Mouse (Mus musculus): Measurements from ENCODE around the gene Pcolce. TPM values are rescaled to one million over a fixed set of nuclear protein-coding genes. Genes with fewer than 3 reads are reported as not detected.

The Pcolce gene
- polyA plus RNA-seq, 1 experiment, result 69.6 TPM

DNA sequence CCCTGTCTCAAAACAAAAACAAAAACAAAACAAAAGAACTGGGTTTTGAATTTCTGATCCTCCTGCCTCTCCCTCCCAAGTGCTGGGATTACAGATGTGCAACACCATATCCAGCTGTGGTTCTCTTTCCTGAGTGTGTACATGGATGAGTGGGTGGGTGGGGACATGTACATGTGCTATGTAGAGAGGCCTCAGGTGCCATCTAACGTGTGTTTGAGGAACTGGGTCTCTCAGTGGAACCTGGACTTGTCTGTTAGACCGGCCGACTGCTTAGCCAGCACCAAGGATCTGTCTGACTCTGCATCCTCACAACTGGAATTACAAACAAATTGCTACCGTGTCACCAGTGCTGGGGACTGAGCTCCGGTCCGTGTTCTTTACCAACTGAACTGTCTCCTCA lies 16.0 kb downstream of the Pcolce start:
- peaks cover 16% of the 10 kb centered on the region; the same call in 1 of the 2 replicates for H3K4me1 ChIP-seq (ENCODE audit: control insufficient read depth, insufficient read depth, insufficient read length)
- no peak for DNase-seq (ENCODE audit: low read depth in 1 of 2, low spot score in 2 of 2)
- TF ChIP-seq POLR2A (IDR thresholded peaks at IDR 0.05; ENCODE audit: low read depth, low read length) (no peak), CTCF (IDR thresholded peaks at IDR 0.05; ENCODE audit: extremely low read depth, insufficient read depth, insufficient read length, insufficient replicate concordance) (no peak)
- no peak overlapping the region for H3K4me3 ChIP-seq (ENCODE audit: extremely low read depth, insufficient read depth, insufficient read length)
- H3K27me3 ChIP-seq (ENCODE audit: control insufficient read depth, insufficient read depth, low read length), result no peaks in the 10 kb centered on the region
- H3K27ac ChIP-seq (ENCODE audit: insufficient read depth, low read length), result no peak overlapping the region
- no peaks in the 10 kb centered on the region for H3K36me3 ChIP-seq (ENCODE audit: control insufficient read depth, insufficient read depth, low read length)
- 77% methylated on average over 6 of the region's 6 CpGs for WGBS

DNA sequence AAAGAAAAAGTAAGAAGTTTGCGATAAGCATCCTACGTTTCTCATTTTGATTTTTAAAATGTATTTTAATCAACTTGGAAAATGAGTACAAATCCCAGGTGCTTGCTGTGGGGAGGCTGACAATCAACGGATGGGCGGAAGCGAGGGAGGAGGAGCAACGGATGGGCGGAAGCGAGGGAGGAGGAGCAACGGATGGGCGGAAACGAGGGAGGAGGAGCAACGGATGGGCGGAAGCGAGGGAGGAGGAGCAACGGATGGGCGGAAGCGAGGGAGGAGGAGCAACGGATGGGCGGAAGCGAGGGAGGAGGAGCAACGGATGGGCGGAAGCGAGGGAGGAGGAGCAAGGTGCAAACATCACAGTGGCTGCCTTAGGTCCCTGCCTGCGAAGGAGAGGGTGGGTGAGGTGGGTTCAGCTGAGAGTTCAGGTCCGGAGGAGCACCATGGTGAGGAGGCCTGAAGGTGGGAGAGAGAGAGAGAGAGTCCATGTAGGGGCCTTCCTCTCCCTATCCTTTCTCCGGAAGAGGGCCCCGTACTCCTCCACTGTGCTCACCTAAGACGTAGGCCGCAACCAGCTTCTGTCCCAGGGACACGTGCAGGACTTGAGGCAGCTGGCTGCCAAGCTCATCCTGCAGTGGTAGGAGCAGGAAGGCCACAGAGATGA lies 16.9 kb downstream of the Pcolce start:
- TF ChIP-seq POLR2A (IDR thresholded peaks at IDR 0.05; ENCODE audit: low read depth, low read length), result no peak; the same call in 1 of the 2 replicates
- no peak for TF ChIP-seq CTCF (IDR thresholded peaks at IDR 0.05; ENCODE audit: extremely low read depth, insufficient read depth, insufficient read length, insufficient replicate concordance)
- 29% methylated on average over 30 of the region's 30 CpGs for WGBS
- H3K4me1 ChIP-seq (ENCODE audit: control insufficient read depth, insufficient read depth, insufficient read length), result peaks cover 12% of the 10 kb centered on the region; the same call in 1 of the 2 replicates
- peak overlapping the region; percentile 55 for H3K27ac ChIP-seq (ENCODE audit: insufficient read depth, low read length)
- H3K36me3 ChIP-seq (ENCODE audit: control insufficient read depth, insufficient read depth, low read length), result no peaks in the 10 kb centered on the region
- peak overlapping the region; percentile 54 for H3K4me3 ChIP-seq (ENCODE audit: extremely low read depth, insufficient read depth, insufficient read length)
- H3K27me3 ChIP-seq (ENCODE audit: control insufficient read depth, insufficient read depth, low read length), result no peaks in the 10 kb centered on the region
- DNase-seq (ENCODE audit: low read depth in 1 of 2, low spot score in 2 of 2), result peak; percentile 40 to 67

DNA sequence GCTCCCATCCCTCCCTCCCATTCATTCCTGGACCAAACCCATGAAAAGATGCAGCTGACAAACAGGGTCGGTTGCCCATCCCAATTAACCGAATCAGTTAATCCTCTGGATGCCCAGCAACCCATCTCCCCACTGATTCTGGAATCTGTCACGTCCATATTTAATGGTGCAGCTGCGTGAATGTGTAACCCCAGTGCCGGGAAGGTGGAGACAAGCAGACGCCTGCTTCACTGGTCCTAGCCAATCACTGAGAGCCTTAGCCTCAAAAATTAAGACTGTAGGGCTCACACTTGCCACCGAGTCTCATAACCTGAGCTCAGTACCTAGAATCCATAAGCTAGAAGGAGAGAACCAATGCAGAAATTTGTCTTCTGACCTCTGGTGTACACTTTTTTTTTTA lies 17.7 kb downstream of the Pcolce start:
- DNase-seq (ENCODE audit: low read depth in 1 of 2, low spot score in 2 of 2), result no peak
- TF ChIP-seq POLR2A (IDR thresholded peaks at IDR 0.05; ENCODE audit: low read depth, low read length), result no peak
- TF ChIP-seq CTCF (IDR thresholded peaks at IDR 0.05; ENCODE audit: extremely low read depth, insufficient read depth, insufficient read length, insufficient replicate concordance), result no peak
- Histone ChIP-seq H3K27ac (ENCODE audit: insufficient read depth, low read length) (no peak overlapping the region), H3K27me3 (ENCODE audit: control insufficient read depth, insufficient read depth, low read length) (no peaks in the 10 kb centered on the region), H3K4me1 (ENCODE audit: control insufficient read depth, insufficient read depth, insufficient read length) (peaks cover 12% of the 10 kb centered on the region; the same call in 1 of the 2 replicates), H3K36me3 (ENCODE audit: control insufficient read depth, insufficient read depth, low read length) (no peaks in the 10 kb centered on the region), H3K4me3 (ENCODE audit: extremely low read depth, insufficient read depth, insufficient read length) (no peak overlapping the region)
- 89% methylated on average over 7 of the region's 7 CpGs for WGBS

DNA sequence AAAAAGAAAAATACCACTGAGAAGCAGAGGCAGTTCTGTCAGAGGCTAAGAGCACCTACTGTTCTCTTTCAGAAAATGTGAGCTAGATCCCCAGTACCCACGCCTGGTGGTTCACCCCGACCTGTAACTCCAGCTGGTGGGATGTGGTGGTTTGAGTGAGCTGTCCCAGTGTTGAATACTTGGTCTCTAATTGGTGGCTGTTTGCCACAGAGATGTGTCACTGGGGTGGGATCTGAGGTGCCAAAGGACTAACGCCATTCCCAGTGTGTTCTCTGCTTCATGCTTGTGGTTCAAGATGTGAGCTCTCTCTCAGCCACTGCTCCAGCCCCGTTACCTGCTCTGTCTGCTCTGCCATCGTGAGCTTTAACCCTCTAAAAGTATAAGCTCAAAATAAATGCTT lies 23.1 kb downstream of the Pcolce start:
- TF ChIP-seq POLR2A (IDR thresholded peaks at IDR 0.05; ENCODE audit: low read depth, low read length) (no peak), CTCF (IDR thresholded peaks at IDR 0.05; ENCODE audit: extremely low read depth, insufficient read depth, insufficient read length, insufficient replicate concordance) (no peak)
- no peaks in the 10 kb centered on the region for H3K4me1 ChIP-seq (ENCODE audit: control insufficient read depth, insufficient read depth, insufficient read length)
- no peak overlapping the region for H3K4me3 ChIP-seq (ENCODE audit: extremely low read depth, insufficient read depth, insufficient read length)
- DNase-seq (ENCODE audit: low read depth in 1 of 2, low spot score in 2 of 2), result no peak
- H3K27ac ChIP-seq (ENCODE audit: insufficient read depth, low read length), result no peak overlapping the region
- 87% methylated on average over 5 of the region's 5 CpGs for WGBS
- no peaks in the 10 kb centered on the region for H3K36me3 ChIP-seq (ENCODE audit: control insufficient read depth, insufficient read depth, low read length)
- H3K27me3 ChIP-seq (ENCODE audit: control insufficient read depth, insufficient read depth, low read length), result no peaks in the 10 kb centered on the region

DNA sequence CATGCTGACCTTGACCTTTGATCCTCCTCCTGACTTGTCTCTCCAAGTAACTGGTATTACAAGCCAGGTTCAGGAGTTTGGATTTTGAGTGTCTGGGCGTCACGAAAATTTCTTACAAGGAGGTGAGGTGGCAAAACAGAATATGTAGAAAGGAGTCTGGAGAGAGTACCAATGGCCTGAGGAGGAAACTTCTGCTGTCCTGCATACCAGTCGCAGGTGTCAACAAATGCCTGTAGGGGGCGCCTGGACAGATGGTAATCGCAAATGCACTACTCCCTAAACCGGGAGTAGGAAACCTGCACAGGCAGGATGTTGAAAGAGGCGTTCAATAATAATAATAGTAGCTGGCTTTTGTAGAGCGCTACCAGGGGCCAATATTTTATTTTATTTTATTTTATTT lies 28.6 kb downstream of the Pcolce start:
- Histone ChIP-seq H3K4me3 (ENCODE audit: extremely low read depth, insufficient read depth, insufficient read length) (no peak overlapping the region), H3K4me1 (ENCODE audit: control insufficient read depth, insufficient read depth, insufficient read length) (no peaks in the 10 kb centered on the region), H3K36me3 (ENCODE audit: control insufficient read depth, insufficient read depth, low read length) (no peaks in the 10 kb centered on the region), H3K27ac (ENCODE audit: insufficient read depth, low read length) (no peak overlapping the region), H3K27me3 (ENCODE audit: control insufficient read depth, insufficient read depth, low read length) (no peaks in the 10 kb centered on the region)
- TF ChIP-seq POLR2A (IDR thresholded peaks at IDR 0.05; ENCODE audit: low read depth, low read length), result no peak
- peak; percentile 58; the same call in 1 of the 2 replicates for TF ChIP-seq CTCF (IDR thresholded peaks at IDR 0.05; ENCODE audit: extremely low read depth, insufficient read depth, insufficient read length, insufficient replicate concordance)
- peak; percentile 42 to 74 for DNase-seq (ENCODE audit: low read depth in 1 of 2, low spot score in 2 of 2)
- 27% methylated on average over 8 of the region's 8 CpGs for WGBS

DNA sequence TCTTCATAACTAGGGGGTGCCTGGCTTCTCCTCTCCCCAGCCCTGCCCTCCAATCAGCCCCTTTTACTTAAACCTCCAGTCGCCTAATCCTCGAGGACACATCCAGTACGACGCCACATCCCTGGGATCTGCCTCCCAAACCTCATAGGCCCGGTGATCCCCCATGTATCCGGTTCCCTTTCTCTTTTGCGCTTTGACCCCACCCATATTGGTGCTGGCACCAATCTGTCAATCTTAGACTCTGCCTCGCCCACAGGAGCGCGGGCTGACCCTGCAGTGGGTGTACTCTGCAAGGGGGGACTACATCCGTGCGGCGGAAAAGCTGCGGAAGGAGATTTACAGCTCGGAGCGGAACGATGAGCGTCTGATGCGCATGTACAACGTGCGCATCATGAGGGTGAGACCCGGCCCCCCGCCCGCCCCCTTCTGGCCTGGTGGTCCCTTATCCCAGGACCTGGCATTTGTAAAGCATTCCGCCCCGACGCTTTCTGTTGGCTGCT lies 29.9 kb downstream of the Pcolce start:
- no peak for DNase-seq (ENCODE audit: low read depth in 1 of 2, low spot score in 2 of 2)
- 69% methylated on average over 27 of the region's 27 CpGs for WGBS
- no peaks in the 10 kb centered on the region for H3K4me1 ChIP-seq (ENCODE audit: control insufficient read depth, insufficient read depth, insufficient read length)
- H3K27ac ChIP-seq (ENCODE audit: insufficient read depth, low read length), result no peak overlapping the region
- H3K4me3 ChIP-seq (ENCODE audit: extremely low read depth, insufficient read depth, insufficient read length), result no peak overlapping the region
- TF ChIP-seq CTCF (IDR thresholded peaks at IDR 0.05; ENCODE audit: extremely low read depth, insufficient read depth, insufficient read length, insufficient replicate concordance) (no peak), POLR2A (IDR thresholded peaks at IDR 0.05; ENCODE audit: low read depth, low read length) (no peak)
- no peaks in the 10 kb centered on the region for H3K27me3 ChIP-seq (ENCODE audit: control insufficient read depth, insufficient read depth, low read length)
- H3K36me3 ChIP-seq (ENCODE audit: control insufficient read depth, insufficient read depth, low read length), result no peaks in the 10 kb centered on the region

DNA sequence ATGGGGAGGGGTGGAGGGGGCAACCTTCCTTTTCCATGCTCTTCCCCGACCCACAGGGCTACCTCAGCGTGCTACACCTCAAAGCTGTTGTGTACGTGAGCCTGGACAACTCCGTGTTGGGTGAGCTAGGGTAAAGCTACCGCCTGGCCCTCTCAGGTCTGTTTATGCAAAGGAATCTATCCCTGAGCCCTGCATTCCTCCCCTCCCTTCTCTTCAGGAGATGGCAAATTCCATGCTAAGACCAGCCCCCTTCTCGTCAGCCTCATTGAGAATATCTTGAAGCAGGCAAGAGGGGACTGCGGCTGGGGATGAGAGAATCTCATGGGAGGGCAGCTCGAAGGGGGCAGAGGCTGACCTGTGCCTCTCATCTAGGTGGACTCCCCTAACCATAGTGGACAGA lies 30.9 kb downstream of the Pcolce start:
- Histone ChIP-seq H3K27ac (ENCODE audit: insufficient read depth, low read length) (no peak overlapping the region), H3K36me3 (ENCODE audit: control insufficient read depth, insufficient read depth, low read length) (no peaks in the 10 kb centered on the region), H3K27me3 (ENCODE audit: control insufficient read depth, insufficient read depth, low read length) (no peaks in the 10 kb centered on the region), H3K4me1 (ENCODE audit: control insufficient read depth, insufficient read depth, insufficient read length) (no peaks in the 10 kb centered on the region), H3K4me3 (ENCODE audit: extremely low read depth, insufficient read depth, insufficient read length) (no peak overlapping the region)
- no peak for TF ChIP-seq CTCF (IDR thresholded peaks at IDR 0.05; ENCODE audit: extremely low read depth, insufficient read depth, insufficient read length, insufficient replicate concordance)
- no peak for TF ChIP-seq POLR2A (IDR thresholded peaks at IDR 0.05; ENCODE audit: low read depth, low read length)
- WGBS, result 93% methylated on average over 8 of the region's 8 CpGs
- no peak for DNase-seq (ENCODE audit: low read depth in 1 of 2, low spot score in 2 of 2)
